Mouse (Mus musculus) hindbrain, embryonic 12.5 days (tissue): ENCODE measurements around the gene Cux1. TPM values are rescaled to one million over a fixed set of nuclear protein-coding genes. Genes with fewer than 3 reads are reported as not detected.
A peak's percentile ranks its signal among the peaks of the same experiment; 100 is the strongest.

Experiments
- ATAC-seq: fragments of 200-750 bp; cut with Nextera tagmentation; 2 replicates; pipeline ENCODE4 v1.8.0; 2017; ENCODE audit warnings: moderate TSS enrichment; ENCODE audit not compliant: low FRiP score
- H3K27ac ChIP-seq: fragments of 300-500 bp; sonication (generic); 2 replicates; pipeline ENCODE4 v1.5.1; 2016; ENCODE audit warnings: mild to moderate bottlenecking
- H3K27me3 ChIP-seq: fragments of 300-500 bp; sonication (generic); 2 replicates; pipeline ENCODE4 v1.6.1; 2016; ENCODE audit warnings: mild to moderate bottlenecking
- H3K36me3 ChIP-seq: fragments of 300-500 bp; sonication (generic); 2 replicates; pipeline ENCODE4 v1.6.1; 2016; ENCODE audit warnings: mild to moderate bottlenecking
- H3K4me1 ChIP-seq: fragments of 300-500 bp; sonication (generic); 2 replicates; pipeline ENCODE4 v1.6.1; 2016
- H3K4me2 ChIP-seq: fragments of 300-500 bp; sonication (generic); replicated peaks from 2 replicates; pipeline ENCODE4 v1.6.1; 2016; ENCODE audit warnings: mild to moderate bottlenecking
- H3K4me3 ChIP-seq: fragments of 300-500 bp; sonication (generic); 2 replicates; pipeline ENCODE4 v1.5.1; 2016; ENCODE audit warnings: mild to moderate bottlenecking
- H3K9ac ChIP-seq: fragments of 300-500 bp; sonication (generic); 2 replicates; pipeline ENCODE4 v1.6.1; 2016; ENCODE audit warnings: mild to moderate bottlenecking, moderate library complexity
- H3K9me3 ChIP-seq: fragments of 300-500 bp; sonication (generic); replicated peaks from 2 replicates; pipeline ENCODE4 v1.6.1; 2016; ENCODE audit warnings: mild to moderate bottlenecking
- WGBS: fragments of 180-500 bp; shearing (Covaris S2); methylation state at CpG from one replicate; pipeline ENCODE4 v1.1.7; 2016; 5-methylcytosine and 5-hydroxymethylcytosine counted together
- polyA plus RNA-seq: library from polyadenylated mRNA; unstranded; fragments of >200 nt; fragmentation: Nextera tagmentation; extraction: Ambion mirVana; gene quantifications from 2 replicates; pipeline ENCODE4 v1.2.1, GENCODE M21; 2016

Gene Cux1
- polyA plus RNA-seq, 1 experiment from 2014 or later = 114 TPM

- Histone ChIP-seq H3K4me3 (no peak overlapping the region), H3K9ac (no peak overlapping the region), H3K4me1 (peaks cover 3% of the 10 kb centered on the region), H3K27ac (no peak overlapping the region), H3K27me3 (no peaks in the 10 kb centered on the region), H3K36me3 (peaks cover 20% of the 10 kb centered on the region), H3K9me3 (no peaks in the 10 kb centered on the region), H3K4me2 (no peak overlapping the region)
- 90% methylated on average over 6 of the region's 6 CpGs for WGBS
- no peak for ATAC-seq
Measured at GRCm38 (mm10) chr5:136362473-136363230, 204.6 kb downstream of the Cux1 start.

DNA sequence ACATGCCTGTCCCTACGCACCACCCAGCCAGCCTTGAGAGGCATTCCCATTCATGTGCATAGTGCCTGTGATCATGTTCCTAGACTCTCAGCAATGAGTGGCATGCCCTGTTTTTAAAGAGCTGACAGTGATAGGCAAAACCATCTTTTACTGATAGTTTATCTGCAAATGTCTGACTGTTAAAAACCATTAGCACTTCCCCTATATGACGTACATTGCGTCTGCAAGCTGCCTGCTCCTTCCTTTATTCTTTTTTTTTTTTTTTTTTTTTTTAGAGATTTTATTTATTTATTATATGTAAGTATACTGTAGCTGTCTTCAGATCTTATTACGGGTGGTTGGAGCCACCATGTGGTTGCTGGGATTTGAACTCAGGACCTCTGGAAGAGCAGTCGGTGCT, 205.3 kb downstream of the Cux1 start:
- ATAC-seq = no peak
- Histone ChIP-seq H3K4me2 (no peak overlapping the region), H3K4me1 (peaks cover 10% of the 10 kb centered on the region), H3K4me3 (no peak overlapping the region), H3K27ac (no peak overlapping the region), H3K9ac (no peak overlapping the region), H3K27me3 (no peaks in the 10 kb centered on the region), H3K36me3 (peaks cover 20% of the 10 kb centered on the region), H3K9me3 (no peaks in the 10 kb centered on the region)
- 96% methylated on average over 5 of the region's 5 CpGs for WGBS

GRCm38 (mm10) chr5:136357227-136357626, 210.1 kb downstream of the Cux1 start:
- H3K9me3 ChIP-seq = no peaks in the 10 kb centered on the region
- H3K4me2 ChIP-seq = no peak overlapping the region
- peaks cover 26% of the 10 kb centered on the region for H3K4me1 ChIP-seq
- H3K9ac ChIP-seq = no peak overlapping the region
- peaks cover 15% of the 10 kb centered on the region; the same call in 1 of the 2 replicates for H3K36me3 ChIP-seq
- no peak overlapping the region for H3K4me3 ChIP-seq
- H3K27ac ChIP-seq = peak overlapping the region; percentile 42
- ATAC-seq = peak; percentile 40; the same call in 1 of the 2 replicates
- 46% methylated on average over 2 of the region's 2 CpGs for WGBS
- no peaks in the 10 kb centered on the region for H3K27me3 ChIP-seq

- peaks cover 7% of the 10 kb centered on the region; the same call in 1 of the 2 replicates for H3K36me3 ChIP-seq
- no peak overlapping the region for H3K9ac ChIP-seq
- ATAC-seq = no peak
- 0 out of 2 replicates have a peak overlapping the region, but pooled peaks have one; percentile 0 for H3K27ac ChIP-seq
- no peaks in the 10 kb centered on the region for H3K27me3 ChIP-seq
- no peak overlapping the region for H3K4me3 ChIP-seq
- no peak overlapping the region for H3K4me2 ChIP-seq
- no peaks in the 10 kb centered on the region for H3K9me3 ChIP-seq
- 92% methylated on average over 3 of the region's 3 CpGs for WGBS
- peaks cover 26% of the 10 kb centered on the region for H3K4me1 ChIP-seq
Measured at GRCm38 (mm10) chr5:136355583-136356126, 211.6 kb downstream of the Cux1 start.

GRCm38 (mm10) chr5:136354729-136355128, 212.6 kb downstream of the Cux1 start:
- 85% methylated on average over 6 of the region's 6 CpGs for WGBS
- H3K9ac ChIP-seq = no peak overlapping the region
- no peak overlapping the region for H3K4me2 ChIP-seq
- H3K9me3 ChIP-seq = no peaks in the 10 kb centered on the region
- H3K36me3 ChIP-seq = peaks cover 6% of the 10 kb centered on the region; the same call in 1 of the 2 replicates
- H3K27me3 ChIP-seq = no peaks in the 10 kb centered on the region
- H3K27ac ChIP-seq = no peak overlapping the region
- H3K4me1 ChIP-seq = peaks cover 26% of the 10 kb centered on the region
- no peak for ATAC-seq
- H3K4me3 ChIP-seq = no peak overlapping the region

- WGBS = 17% methylated on average over 8 of the region's 8 CpGs
- H3K4me2 ChIP-seq = no peak overlapping the region
- H3K4me3 ChIP-seq = no peak overlapping the region
- no peaks in the 10 kb centered on the region for H3K36me3 ChIP-seq
- H3K27me3 ChIP-seq = no peaks in the 10 kb centered on the region
- H3K9ac ChIP-seq = no peak overlapping the region
- ATAC-seq = no peak
- H3K4me1 ChIP-seq = peaks cover 26% of the 10 kb centered on the region
- H3K27ac ChIP-seq = peak overlapping the region; percentile 40; the same call in 1 of the 2 replicates
- H3K9me3 ChIP-seq = no peaks in the 10 kb centered on the region
Measured at GRCm38 (mm10) chr5:136353114-136353513, 214.2 kb downstream of the Cux1 start.

DNA sequence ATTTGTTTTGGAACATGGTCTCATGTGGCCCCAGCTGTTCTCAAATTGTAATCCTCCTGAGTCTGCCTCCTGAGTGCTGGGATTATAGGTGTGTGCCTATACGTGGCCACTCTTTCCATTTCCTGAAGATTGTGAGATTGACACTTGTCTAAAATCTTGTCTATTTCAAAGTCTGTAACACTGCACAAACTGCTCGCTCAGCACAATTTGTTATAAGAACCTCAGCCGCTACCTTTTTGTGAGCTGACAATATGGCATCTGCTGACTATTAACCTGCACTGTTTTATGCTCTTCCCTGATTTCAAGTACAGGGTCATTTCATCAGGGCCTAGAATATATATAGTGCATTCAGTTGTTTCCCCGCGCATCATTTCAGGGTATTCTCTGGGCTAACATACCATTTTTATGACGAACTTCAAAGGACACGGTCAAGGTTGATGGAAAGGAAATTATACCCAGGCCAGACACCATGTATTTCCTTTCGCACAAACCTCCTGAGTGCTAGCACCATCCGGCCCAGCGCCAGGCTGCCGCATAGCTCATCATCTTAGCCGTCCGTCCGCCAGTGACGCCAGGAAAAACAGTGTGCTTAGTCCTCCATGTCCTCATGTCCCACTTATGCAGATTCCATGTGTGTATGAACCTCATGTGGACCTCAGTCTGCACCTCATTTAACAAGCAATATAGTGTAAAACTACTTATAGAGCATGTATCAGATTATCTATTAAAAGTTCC, 224.0 kb downstream of the Cux1 start:
- H3K27ac ChIP-seq = no peak overlapping the region
- no peak overlapping the region for H3K4me2 ChIP-seq
- no peaks in the 10 kb centered on the region for H3K9me3 ChIP-seq
- no peak overlapping the region for H3K4me3 ChIP-seq
- WGBS = 89% methylated on average over 15 of the region's 15 CpGs
- H3K4me1 ChIP-seq = no peaks in the 10 kb centered on the region
- no peaks in the 10 kb centered on the region for H3K27me3 ChIP-seq
- ATAC-seq = no peak
- peaks cover 30% of the 10 kb centered on the region for H3K36me3 ChIP-seq
- H3K9ac ChIP-seq = no peak overlapping the region

- Histone ChIP-seq H3K4me3 (no peak overlapping the region), H3K4me1 (0 out of 2 replicates have a peak, but pooled peaks cover 3% of the 10 kb centered on the region), H3K36me3 (peaks cover 49% of the 10 kb centered on the region), H3K27ac (no peak overlapping the region), H3K9me3 (no peaks in the 10 kb centered on the region), H3K4me2 (no peak overlapping the region), H3K27me3 (no peaks in the 10 kb centered on the region), H3K9ac (no peak overlapping the region)
- 96% methylated on average over 4 of the region's 4 CpGs for WGBS
- ATAC-seq = no peak
Measured at GRCm38 (mm10) chr5:136336798-136337527, 230.3 kb downstream of the Cux1 start.

GRCm38 (mm10) chr5:136335681-136336080, 231.6 kb downstream of the Cux1 start:
- H3K4me2 ChIP-seq = no peak overlapping the region
- 91% methylated on average over 4 of the region's 4 CpGs for WGBS
- peaks cover 52% of the 10 kb centered on the region for H3K36me3 ChIP-seq
- no peaks in the 10 kb centered on the region for H3K27me3 ChIP-seq
- no peak overlapping the region for H3K4me3 ChIP-seq
- 0 out of 2 replicates have a peak, but pooled peaks cover 3% of the 10 kb centered on the region for H3K4me1 ChIP-seq
- no peaks in the 10 kb centered on the region for H3K9me3 ChIP-seq
- H3K9ac ChIP-seq = no peak overlapping the region
- no peak for ATAC-seq
- H3K27ac ChIP-seq = no peak overlapping the region

GRCm38 (mm10) chr5:136334780-136335179, 232.5 kb downstream of the Cux1 start:
- peaks cover 55% of the 10 kb centered on the region for H3K36me3 ChIP-seq
- H3K9ac ChIP-seq = no peak overlapping the region
- no peak overlapping the region for H3K4me2 ChIP-seq
- H3K9me3 ChIP-seq = no peaks in the 10 kb centered on the region
- no peak overlapping the region for H3K27ac ChIP-seq
- 0 out of 2 replicates have a peak, but pooled peaks cover 3% of the 10 kb centered on the region for H3K4me1 ChIP-seq
- ATAC-seq = no peak
- WGBS = 89% methylated on average over 4 of the region's 4 CpGs
- no peak overlapping the region for H3K4me3 ChIP-seq
- H3K27me3 ChIP-seq = no peaks in the 10 kb centered on the region

GRCm38 (mm10) chr5:136334051-136334450, 233.2 kb downstream of the Cux1 start:
- no peak for ATAC-seq

More at GRCm38 (mm10) chr5:136334051-136334450, 233.2 kb downstream of the Cux1 start:
- 0 out of 2 replicates have a peak, but pooled peaks cover 3% of the 10 kb centered on the region for H3K4me1 ChIP-seq
- no peak overlapping the region for H3K4me2 ChIP-seq
- no peak overlapping the region for H3K9ac ChIP-seq
- H3K27ac ChIP-seq = no peak overlapping the region
- H3K27me3 ChIP-seq = no peaks in the 10 kb centered on the region
- no peaks in the 10 kb centered on the region for H3K9me3 ChIP-seq
- WGBS = 87% methylated on average over 1 of the region's 1 CpGs
- H3K36me3 ChIP-seq = peaks cover 48% of the 10 kb centered on the region
- no peak overlapping the region for H3K4me3 ChIP-seq
